Mouse (Mus musculus) heart, adult 2 months (tissue): ENCODE measurements at regions not wholly inside any gene's neighbourhood (a gene's known extent, or its start where the extent isn't known, plus 50 kb on each side); places are given as distances from the start of the nearest gene placed in this dataset.

Experiments
- CTCF ChIP-seq: fragments of 200-600 bp; IDR thresholded peaks from 2 replicates; pipeline ENCODE4 v1.8.1; 2022; ENCODE audit warnings: antibody characterized with exemption, mild to moderate bottlenecking, moderate library complexity
- POLR2A ChIP-seq: fragments of 200-500 bp; IDR thresholded peaks from 2 replicates; pipeline ENCODE4 v1.6.1; 2011; ENCODE audit warnings: mild to moderate bottlenecking, low read depth, low read length, control low read depth; ENCODE audit not compliant: insufficient read depth

DNA sequence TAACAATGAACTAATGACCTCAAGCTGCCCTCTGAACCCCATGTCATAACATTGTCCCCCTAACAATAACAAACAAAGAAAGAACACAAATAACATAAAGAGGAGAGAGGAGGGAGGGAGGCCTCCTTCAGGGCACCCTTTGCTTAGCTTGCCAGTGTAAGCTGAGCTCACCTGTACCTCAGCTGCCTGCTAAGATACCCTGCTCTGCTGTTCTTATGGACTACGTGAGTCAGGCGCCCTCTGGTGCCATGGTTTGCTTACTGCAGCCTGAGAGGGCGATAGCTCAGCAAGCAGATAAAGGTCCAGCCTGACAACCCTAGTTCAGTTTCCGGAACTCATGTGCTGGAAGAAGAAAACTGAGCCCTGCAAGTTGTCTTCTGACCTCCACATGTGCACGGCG, 67.8 kb upstream of the Slc25a33 start:
- TF ChIP-seq CTCF (peak; percentile 65), POLR2A (no peak)
